Mouse (Mus musculus) spleen, adult 2 months (tissue): Measurements from ENCODE around the gene Atp6v0e.

Source experiments
- CTCF ChIP-seq: fragments of 200-500 bp; IDR thresholded peaks from 2 replicates; pipeline ENCODE4 v1.5.1; 2011; ENCODE audit warnings: mild to moderate bottlenecking, inconsistent platforms; ENCODE audit not compliant: insufficient read depth, insufficient read length, insufficient replicate concordance; ENCODE audit errors: extremely low read depth
- POLR2A ChIP-seq: fragments of 200-500 bp; IDR thresholded peaks from 2 replicates; pipeline ENCODE4 v1.6.1; 2011; ENCODE audit warnings: low read depth, low read length, inconsistent platforms

DNA sequence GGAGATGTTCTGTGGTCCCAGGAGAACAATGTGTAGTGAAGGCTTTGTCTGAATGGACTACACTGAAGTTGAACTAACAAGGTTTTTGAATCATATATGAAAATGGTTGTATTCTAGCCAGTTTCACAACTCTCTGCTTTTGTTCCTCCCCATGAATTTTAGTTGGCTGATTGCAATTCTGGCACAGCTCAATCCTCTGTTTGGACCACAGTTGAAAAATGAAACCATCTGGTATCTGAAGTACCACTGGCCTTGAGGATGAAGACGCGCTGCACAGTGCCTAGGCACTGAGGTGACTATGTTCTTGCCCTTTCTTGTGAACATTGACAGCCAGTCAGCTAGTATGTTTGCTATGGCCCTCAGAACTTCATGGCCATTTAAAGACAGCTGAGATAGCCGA is 32.2 kb downstream of the Atp6v0e start:
- TF ChIP-seq CTCF (no peak), POLR2A (no peak)
